Mouse (Mus musculus): ENCODE measurements around the gene Wdr5. TPM values are rescaled to one million over a fixed set of nuclear protein-coding genes. Genes with fewer than 3 reads are reported as not detected.
A peak's percentile ranks its signal among the peaks of the same experiment; 100 is the strongest.

The Wdr5 gene
- polyA plus RNA-seq, 1 experiment from 2014 or later = 51.3 TPM

- Histone ChIP-seq H3K4me2 (replicated peaks) (no peak overlapping the region), H3K27ac (no peak overlapping the region), H3K27me3 (replicated peaks) (peaks cover 39% of the 10 kb centered on the region), H3K9me3 (no peaks in the 10 kb centered on the region), H3K36me3 (no peaks in the 10 kb centered on the region), H3K4me3 (no peak overlapping the region), H3K9ac (no peak overlapping the region), H3K4me1 (0 out of 2 replicates have a peak, but pooled peaks cover 9% of the 10 kb centered on the region)
- ATAC-seq (ENCODE audit: low FRiP score, low read depth) = no peak
- 85% methylated on average over 9 of the region's 9 CpGs for WGBS
Measured at GRCm38 (mm10) chr2:27563641-27564148, 48.7 kb downstream of the Wdr5 start.

GRCm38 (mm10) chr2:27564694-27565093 is 49.7 kb downstream of the Wdr5 start:
- no peak overlapping the region for H3K4me2 ChIP-seq (replicated peaks)
- H3K27ac ChIP-seq = no peak overlapping the region
- no peak overlapping the region for H3K9ac ChIP-seq
- WGBS = 89% methylated on average over 4 of the region's 4 CpGs
- no peaks in the 10 kb centered on the region for H3K9me3 ChIP-seq
- H3K36me3 ChIP-seq = no peaks in the 10 kb centered on the region
- no peak overlapping the region for H3K4me3 ChIP-seq
- peaks cover 47% of the 10 kb centered on the region for H3K27me3 ChIP-seq (replicated peaks)
- 0 out of 2 replicates have a peak, but pooled peaks cover 9% of the 10 kb centered on the region for H3K4me1 ChIP-seq
- ATAC-seq (ENCODE audit: low FRiP score, low read depth) = no peak

- peaks cover 48% of the 10 kb centered on the region for H3K27me3 ChIP-seq (replicated peaks)
Measured at GRCm38 (mm10) chr2:27565316-27566103, 50.6 kb downstream of the Wdr5 start.

GRCm38 (mm10) chr2:27570856-27571255 is 55.9 kb downstream of the Wdr5 start:
- no peak for ATAC-seq (ENCODE audit: low FRiP score, low read depth)
- no peak overlapping the region for H3K27ac ChIP-seq
- H3K27me3 ChIP-seq (replicated peaks) = peaks cover 66% of the 10 kb centered on the region
- H3K9me3 ChIP-seq = no peaks in the 10 kb centered on the region
- H3K4me3 ChIP-seq = no peak overlapping the region
- H3K9ac ChIP-seq = no peak overlapping the region
- peaks cover 20% of the 10 kb centered on the region for H3K4me1 ChIP-seq
- 72% methylated on average over 5 of the region's 5 CpGs for WGBS
- no peak overlapping the region for H3K4me2 ChIP-seq (replicated peaks)
- no peaks in the 10 kb centered on the region for H3K36me3 ChIP-seq

More at GRCm38 (mm10) chr2:27565316-27566103, 50.6 kb downstream of the Wdr5 start:
- H3K9ac ChIP-seq = no peak overlapping the region
- 0 out of 2 replicates have a peak, but pooled peaks cover 9% of the 10 kb centered on the region for H3K4me1 ChIP-seq
- no peak overlapping the region for H3K27ac ChIP-seq
- no peaks in the 10 kb centered on the region for H3K36me3 ChIP-seq
- H3K4me3 ChIP-seq = no peak overlapping the region
- 63% methylated on average over 12 of the region's 12 CpGs for WGBS
- H3K9me3 ChIP-seq = no peaks in the 10 kb centered on the region
- no peak for ATAC-seq (ENCODE audit: low FRiP score, low read depth)
- H3K4me2 ChIP-seq (replicated peaks) = no peak overlapping the region

GRCm38 (mm10) chr2:27572261-27572793 is 57.4 kb downstream of the Wdr5 start:
- Histone ChIP-seq H3K4me1 (peaks cover 20% of the 10 kb centered on the region), H3K27me3 (replicated peaks) (peaks cover 60% of the 10 kb centered on the region), H3K9me3 (no peaks in the 10 kb centered on the region), H3K9ac (no peak overlapping the region), H3K4me3 (no peak overlapping the region), H3K36me3 (no peaks in the 10 kb centered on the region), H3K4me2 (replicated peaks) (peak overlapping the region; percentile 20; the same call in 1 of the 2 replicates), H3K27ac (0 out of 2 replicates have a peak overlapping the region, but pooled peaks have one; percentile 21)
- WGBS = 54% methylated on average over 8 of the region's 8 CpGs
- ATAC-seq (ENCODE audit: low FRiP score, low read depth) = peak; percentile 73

- 31% methylated on average over 18 of the region's 18 CpGs for WGBS
- Histone ChIP-seq H3K4me1 (peaks cover 20% of the 10 kb centered on the region), H3K9me3 (no peaks in the 10 kb centered on the region), H3K27ac (0 out of 2 replicates have a peak overlapping the region, but pooled peaks have one; percentile 21), H3K4me2 (replicated peaks) (peak overlapping the region; percentile 20; the same call in 1 of the 2 replicates), H3K36me3 (no peaks in the 10 kb centered on the region), H3K27me3 (replicated peaks) (peaks cover 52% of the 10 kb centered on the region), H3K4me3 (no peak overlapping the region), H3K9ac (no peak overlapping the region)
- ATAC-seq (ENCODE audit: low FRiP score, low read depth) = peak; percentile 89
Measured at GRCm38 (mm10) chr2:27572928-27573627, 58.1 kb downstream of the Wdr5 start.

- peaks cover 49% of the 10 kb centered on the region for H3K27me3 ChIP-seq (replicated peaks)
- 72% methylated on average over 8 of the region's 8 CpGs for WGBS
- H3K9me3 ChIP-seq = no peaks in the 10 kb centered on the region
- no peak overlapping the region for H3K4me2 ChIP-seq (replicated peaks)
- no peak overlapping the region for H3K4me3 ChIP-seq
- no peaks in the 10 kb centered on the region for H3K36me3 ChIP-seq
- ATAC-seq (ENCODE audit: low FRiP score, low read depth) = no peak; the same call in 1 of the 2 replicates
- H3K4me1 ChIP-seq = peaks cover 20% of the 10 kb centered on the region
- H3K27ac ChIP-seq = no peak overlapping the region
- no peak overlapping the region for H3K9ac ChIP-seq
Measured at GRCm38 (mm10) chr2:27573628-27573966, 58.6 kb downstream of the Wdr5 start.

- Histone ChIP-seq H3K4me3 (no peak overlapping the region), H3K4me2 (replicated peaks) (no peak overlapping the region), H3K27me3 (replicated peaks) (peaks cover 41% of the 10 kb centered on the region), H3K4me1 (peaks cover 20% of the 10 kb centered on the region), H3K9ac (no peak overlapping the region), H3K27ac (no peak overlapping the region), H3K36me3 (no peaks in the 10 kb centered on the region), H3K9me3 (no peaks in the 10 kb centered on the region)
- WGBS = 90% methylated on average over 4 of the region's 4 CpGs
- ATAC-seq (ENCODE audit: low FRiP score, low read depth) = no peak
Measured at GRCm38 (mm10) chr2:27576416-27576815, 61.5 kb downstream of the Wdr5 start.

- Histone ChIP-seq H3K4me2 (replicated peaks) (no peak overlapping the region), H3K4me1 (peaks cover 11% of the 10 kb centered on the region; the same call in 1 of the 2 replicates), H3K4me3 (no peak overlapping the region), H3K9me3 (no peaks in the 10 kb centered on the region), H3K36me3 (no peaks in the 10 kb centered on the region), H3K9ac (no peak overlapping the region), H3K27ac (no peak overlapping the region), H3K27me3 (replicated peaks) (peaks cover 53% of the 10 kb centered on the region)
- ATAC-seq (ENCODE audit: low FRiP score, low read depth) = no peak
- WGBS = 95% methylated on average over 4 of the region's 4 CpGs
Measured at GRCm38 (mm10) chr2:27578552-27578951, 63.6 kb downstream of the Wdr5 start.

- Histone ChIP-seq H3K36me3 (no peaks in the 10 kb centered on the region), H3K27me3 (replicated peaks) (peaks cover 23% of the 10 kb centered on the region; the same call in 1 of the 2 replicates), H3K9ac (no peak overlapping the region), H3K9me3 (no peaks in the 10 kb centered on the region), H3K4me3 (no peak overlapping the region), H3K27ac (no peak overlapping the region), H3K4me2 (replicated peaks) (no peak overlapping the region), H3K4me1 (peaks cover 8% of the 10 kb centered on the region; the same call in 1 of the 2 replicates)
- 63% methylated on average over 11 of the region's 11 CpGs for WGBS
- no peak for ATAC-seq (ENCODE audit: low FRiP score, low read depth)
Measured at GRCm38 (mm10) chr2:27582112-27582511, 67.2 kb downstream of the Wdr5 start.

- no peak for ATAC-seq (ENCODE audit: low FRiP score, low read depth)
- H3K4me3 ChIP-seq = no peak overlapping the region
- 92% methylated on average over 2 of the region's 2 CpGs for WGBS
- H3K27ac ChIP-seq = no peak overlapping the region
- H3K36me3 ChIP-seq = no peaks in the 10 kb centered on the region
- H3K9ac ChIP-seq = no peak overlapping the region
- H3K27me3 ChIP-seq (replicated peaks) = peaks cover 23% of the 10 kb centered on the region; the same call in 1 of the 2 replicates
- H3K4me1 ChIP-seq = peaks cover 8% of the 10 kb centered on the region; the same call in 1 of the 2 replicates
- no peaks in the 10 kb centered on the region for H3K9me3 ChIP-seq
- no peak overlapping the region for H3K4me2 ChIP-seq (replicated peaks)
Measured at GRCm38 (mm10) chr2:27583019-27583418, 68.1 kb downstream of the Wdr5 start.

- Histone ChIP-seq H3K4me2 (replicated peaks) (no peak overlapping the region), H3K27me3 (replicated peaks) (peaks cover 18% of the 10 kb centered on the region; the same call in 1 of the 2 replicates), H3K4me3 (no peak overlapping the region), H3K9me3 (no peaks in the 10 kb centered on the region), H3K27ac (no peak overlapping the region), H3K4me1 (peaks cover 8% of the 10 kb centered on the region; the same call in 1 of the 2 replicates), H3K9ac (no peak overlapping the region), H3K36me3 (no peaks in the 10 kb centered on the region)
- 91% methylated on average over 13 of the region's 13 CpGs for WGBS
- ATAC-seq (ENCODE audit: low FRiP score, low read depth) = no peak
Measured at GRCm38 (mm10) chr2:27584546-27584945, 69.6 kb downstream of the Wdr5 start.

Data from neural tube, embryonic 12.5 days (tissue).